Mouse (Mus musculus): Measurements from ENCODE around the gene Rai14. TPM values are rescaled to one million over a fixed set of nuclear protein-coding genes. Genes with fewer than 3 reads are reported as not detected.

Gene Rai14
- polyA plus RNA-seq, 1 experiment from 2014 or later: 12.7 TPM

- no peak overlapping the region for H3K4me3 ChIP-seq (ENCODE audit: low read length)
- H3K9ac ChIP-seq (ENCODE audit: low read length): no peak overlapping the region
- no peaks in the 10 kb centered on the region for H3K36me3 ChIP-seq (ENCODE audit: control insufficient read depth, insufficient read depth)
- no peak overlapping the region for H3K4me2 ChIP-seq (ENCODE audit: low read depth, low read length)
- H3K27me3 ChIP-seq (ENCODE audit: control insufficient read depth, insufficient read depth, low read length): no peaks in the 10 kb centered on the region
- 70% methylated on average over 3 of the region's 3 CpGs for WGBS
- H3K9me3 ChIP-seq (replicated peaks; ENCODE audit: control insufficient read depth, low read length): no peaks in the 10 kb centered on the region
- H3K27ac ChIP-seq (ENCODE audit: low read length): no peak overlapping the region
- H3K4me1 ChIP-seq (ENCODE audit: control insufficient read depth, insufficient read depth, low read length): peaks cover 12% of the 10 kb centered on the region
- no peak for ATAC-seq (replicated peaks; ENCODE audit: extremely low read depth, insufficient read depth, low FRiP score)
These were observed 10.4 kb upstream of the Rai14 start for GRCm38 (mm10) chr15:10724857-10725256.

- peaks cover 12% of the 10 kb centered on the region for H3K4me1 ChIP-seq (ENCODE audit: control insufficient read depth, insufficient read depth, low read length)
- H3K4me2 ChIP-seq (ENCODE audit: low read depth, low read length): no peak overlapping the region
- H3K9ac ChIP-seq (ENCODE audit: low read length): no peak overlapping the region
- no peaks in the 10 kb centered on the region for H3K9me3 ChIP-seq (replicated peaks; ENCODE audit: control insufficient read depth, low read length)
- H3K27me3 ChIP-seq (ENCODE audit: control insufficient read depth, insufficient read depth, low read length): peaks cover 3% of the 10 kb centered on the region; the same call in 1 of the 2 replicates
- 60% methylated on average over 1 of the region's 1 CpGs for whole genome bisulfite sequencing
- H3K4me3 ChIP-seq (ENCODE audit: low read length): no peak overlapping the region
- no peak for ATAC-seq (replicated peaks; ENCODE audit: extremely low read depth, insufficient read depth, low FRiP score)
- H3K36me3 ChIP-seq (ENCODE audit: control insufficient read depth, insufficient read depth): no peaks in the 10 kb centered on the region
- no peak overlapping the region for H3K27ac ChIP-seq (ENCODE audit: low read length)
These were observed 9.1 kb upstream of the Rai14 start for GRCm38 (mm10) chr15:10723507-10723906.

DNA sequence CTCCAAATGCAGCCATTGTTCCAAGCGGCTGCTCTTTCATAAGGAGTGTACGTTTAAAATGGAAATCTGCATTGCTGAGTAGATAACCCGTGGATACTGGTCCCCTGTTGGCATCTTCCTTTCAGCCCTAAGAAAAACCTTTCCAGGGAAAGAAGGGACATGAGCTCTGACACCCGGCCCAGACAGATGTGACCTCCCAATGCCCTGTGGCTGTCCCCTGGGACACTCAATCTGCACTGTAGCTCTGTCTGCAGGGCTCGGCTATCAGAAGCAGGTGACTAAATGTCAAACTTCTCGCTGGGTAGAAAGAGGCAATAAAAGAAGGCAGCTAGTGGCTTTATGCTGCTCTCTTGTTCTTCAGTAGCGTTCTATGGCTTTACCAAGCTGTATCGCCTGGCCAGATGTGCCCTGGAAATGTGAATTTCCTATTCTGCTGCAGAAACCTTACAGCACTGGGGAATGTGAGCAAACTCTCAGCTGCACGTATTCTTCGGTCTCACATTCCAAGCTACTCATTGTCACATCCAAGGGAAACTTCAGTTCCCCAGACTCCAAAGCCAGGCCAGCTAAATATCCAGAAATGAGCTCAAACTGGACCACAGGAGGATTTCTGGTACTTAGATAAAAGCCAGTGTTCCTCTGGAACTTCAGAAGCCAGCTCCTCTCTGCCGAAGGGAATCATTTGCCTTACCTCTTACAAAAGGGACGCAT lies 8.4 kb upstream of the Rai14 start:
- peaks cover 3% of the 10 kb centered on the region; the same call in 1 of the 2 replicates for H3K27me3 ChIP-seq (ENCODE audit: control insufficient read depth, insufficient read depth, low read length)
- WGBS: 26% methylated on average over 12 of the region's 12 CpGs
- ATAC-seq (replicated peaks; ENCODE audit: extremely low read depth, insufficient read depth, low FRiP score): no peak
- H3K27ac ChIP-seq (ENCODE audit: low read length): no peak overlapping the region
- H3K36me3 ChIP-seq (ENCODE audit: control insufficient read depth, insufficient read depth): no peaks in the 10 kb centered on the region
- H3K4me2 ChIP-seq (ENCODE audit: low read depth, low read length): no peak overlapping the region
- no peak overlapping the region for H3K9ac ChIP-seq (ENCODE audit: low read length)
- peaks cover 12% of the 10 kb centered on the region for H3K4me1 ChIP-seq (ENCODE audit: control insufficient read depth, insufficient read depth, low read length)
- no peak overlapping the region for H3K4me3 ChIP-seq (ENCODE audit: low read length)
- peaks cover 1% of the 10 kb centered on the region; the same call in 1 of the 2 replicates for H3K9me3 ChIP-seq (replicated peaks; ENCODE audit: control insufficient read depth, low read length)

DNA sequence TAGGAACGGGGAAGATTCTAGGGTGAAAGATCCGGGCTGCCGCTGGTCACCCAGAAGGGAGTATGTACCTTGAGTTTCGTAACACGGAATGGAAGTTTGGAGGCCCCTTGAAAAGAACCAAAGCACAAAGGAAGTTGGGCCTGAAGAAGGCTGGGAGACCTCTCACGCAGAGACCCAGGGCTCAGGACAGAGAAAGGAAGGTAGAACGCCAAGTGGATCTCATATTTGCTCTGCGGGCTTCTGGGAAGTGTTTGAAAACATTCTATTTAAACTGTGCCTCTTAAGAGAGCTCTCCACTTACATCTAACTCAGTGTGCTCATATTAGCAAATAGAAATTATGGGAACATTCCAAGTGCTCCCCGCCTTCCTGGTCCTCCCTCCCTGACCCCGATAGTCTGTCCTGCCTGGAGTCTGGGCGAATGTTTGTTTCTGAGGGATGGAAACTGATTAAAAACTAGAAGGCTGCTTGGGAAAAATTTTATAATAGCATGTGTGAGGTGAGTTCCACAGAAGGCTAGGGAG lies 6.9 kb upstream of the Rai14 start:
- H3K4me3 ChIP-seq (ENCODE audit: low read length): no peak overlapping the region
- H3K4me1 ChIP-seq (ENCODE audit: control insufficient read depth, insufficient read depth, low read length): peaks cover 12% of the 10 kb centered on the region
- H3K9me3 ChIP-seq (replicated peaks; ENCODE audit: control insufficient read depth, low read length): peaks cover 9% of the 10 kb centered on the region
- H3K4me2 ChIP-seq (ENCODE audit: low read depth, low read length): no peak overlapping the region
- no peaks in the 10 kb centered on the region for H3K36me3 ChIP-seq (ENCODE audit: control insufficient read depth, insufficient read depth)
- H3K27ac ChIP-seq (ENCODE audit: low read length): no peak overlapping the region
- WGBS: 83% methylated on average over 11 of the region's 11 CpGs
- no peak for ATAC-seq (replicated peaks; ENCODE audit: extremely low read depth, insufficient read depth, low FRiP score)
- no peak overlapping the region for H3K9ac ChIP-seq (ENCODE audit: low read length)
- peaks cover 3% of the 10 kb centered on the region; the same call in 1 of the 2 replicates for H3K27me3 ChIP-seq (ENCODE audit: control insufficient read depth, insufficient read depth, low read length)

DNA sequence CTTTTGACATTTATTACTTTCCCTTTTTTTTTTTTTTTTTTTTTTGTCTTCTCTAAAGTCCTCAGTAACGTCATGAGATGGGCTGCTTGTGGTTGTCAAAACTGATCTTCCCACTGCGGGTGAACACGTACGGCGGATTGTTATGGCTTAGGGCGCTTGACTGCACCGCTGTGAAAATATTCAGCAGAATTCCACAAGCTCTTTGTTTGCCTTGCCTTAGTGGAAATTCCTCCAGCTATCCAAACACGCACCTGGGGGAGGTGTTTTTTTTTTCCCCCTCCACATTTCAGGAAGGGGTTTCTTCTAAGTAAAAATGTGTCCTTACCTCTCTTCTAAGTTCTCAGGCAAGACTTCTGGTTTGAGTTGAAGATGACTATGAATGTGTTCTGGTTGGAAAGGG lies 6.2 kb upstream of the Rai14 start:
- no peak overlapping the region for H3K9ac ChIP-seq (ENCODE audit: low read length)
- WGBS: 70% methylated on average over 8 of the region's 8 CpGs
- peaks cover 3% of the 10 kb centered on the region; the same call in 1 of the 2 replicates for H3K27me3 ChIP-seq (ENCODE audit: control insufficient read depth, insufficient read depth, low read length)
- H3K36me3 ChIP-seq (ENCODE audit: control insufficient read depth, insufficient read depth): no peaks in the 10 kb centered on the region
- H3K9me3 ChIP-seq (replicated peaks; ENCODE audit: control insufficient read depth, low read length): peaks cover 9% of the 10 kb centered on the region
- no peak for ATAC-seq (replicated peaks; ENCODE audit: extremely low read depth, insufficient read depth, low FRiP score)
- peaks cover 12% of the 10 kb centered on the region for H3K4me1 ChIP-seq (ENCODE audit: control insufficient read depth, insufficient read depth, low read length)
- no peak overlapping the region for H3K4me3 ChIP-seq (ENCODE audit: low read length)
- no peak overlapping the region for H3K4me2 ChIP-seq (ENCODE audit: low read depth, low read length)
- no peak overlapping the region for H3K27ac ChIP-seq (ENCODE audit: low read length)

GRCm38 (mm10) chr15:10720188-10720587 lies 5.8 kb upstream of the Rai14 start:
- peaks cover 9% of the 10 kb centered on the region for H3K9me3 ChIP-seq (replicated peaks; ENCODE audit: control insufficient read depth, low read length)
- H3K27ac ChIP-seq (ENCODE audit: low read length): no peak overlapping the region
- no peak for ATAC-seq (replicated peaks; ENCODE audit: extremely low read depth, insufficient read depth, low FRiP score)

GRCm38 (mm10) chr15:10719511-10719910 lies 5.1 kb upstream of the Rai14 start:
- WGBS: 74% methylated on average over 3 of the region's 3 CpGs
- H3K9me3 ChIP-seq (replicated peaks; ENCODE audit: control insufficient read depth, low read length): peaks cover 9% of the 10 kb centered on the region
- peaks cover 14% of the 10 kb centered on the region for H3K4me1 ChIP-seq (ENCODE audit: control insufficient read depth, insufficient read depth, low read length)
- H3K9ac ChIP-seq (ENCODE audit: low read length): no peak overlapping the region
- H3K27me3 ChIP-seq (ENCODE audit: control insufficient read depth, insufficient read depth, low read length): peaks cover 3% of the 10 kb centered on the region; the same call in 1 of the 2 replicates
- no peak overlapping the region for H3K27ac ChIP-seq (ENCODE audit: low read length)
- no peaks in the 10 kb centered on the region for H3K36me3 ChIP-seq (ENCODE audit: control insufficient read depth, insufficient read depth)
- ATAC-seq (replicated peaks; ENCODE audit: extremely low read depth, insufficient read depth, low FRiP score): no peak
- H3K4me2 ChIP-seq (ENCODE audit: low read depth, low read length): no peak overlapping the region
- H3K4me3 ChIP-seq (ENCODE audit: low read length): no peak overlapping the region

More at GRCm38 (mm10) chr15:10720188-10720587, 5.8 kb upstream of the Rai14 start:
- H3K36me3 ChIP-seq (ENCODE audit: control insufficient read depth, insufficient read depth): no peaks in the 10 kb centered on the region
- peaks cover 3% of the 10 kb centered on the region; the same call in 1 of the 2 replicates for H3K27me3 ChIP-seq (ENCODE audit: control insufficient read depth, insufficient read depth, low read length)
- peaks cover 13% of the 10 kb centered on the region for H3K4me1 ChIP-seq (ENCODE audit: control insufficient read depth, insufficient read depth, low read length)
- WGBS: 76% methylated on average over 11 of the region's 11 CpGs
- H3K4me3 ChIP-seq (ENCODE audit: low read length): no peak overlapping the region
- no peak overlapping the region for H3K4me2 ChIP-seq (ENCODE audit: low read depth, low read length)
- H3K9ac ChIP-seq (ENCODE audit: low read length): no peak overlapping the region

DNA sequence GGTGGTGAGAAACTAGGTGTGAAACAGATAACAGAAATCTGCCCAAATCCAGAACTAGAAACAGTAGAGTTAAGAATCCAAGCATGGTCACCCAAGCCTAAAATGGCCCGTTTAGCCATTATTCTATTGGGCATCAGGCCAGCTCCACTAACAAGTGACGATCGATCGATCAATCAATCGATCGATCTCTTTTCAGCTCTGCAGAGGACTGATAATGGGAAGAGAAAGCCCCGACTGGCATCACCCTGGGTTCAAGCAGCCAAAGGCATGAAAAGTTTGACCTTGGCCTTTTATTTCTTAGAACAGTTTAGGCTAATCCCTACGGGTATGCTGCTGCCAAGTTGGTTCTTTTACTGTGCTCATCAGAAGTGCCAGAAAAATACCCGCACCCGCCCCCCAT lies 4.3 kb upstream of the Rai14 start:
- Histone ChIP-seq H3K9ac (ENCODE audit: low read length) (no peak overlapping the region), H3K4me3 (ENCODE audit: low read length) (no peak overlapping the region), H3K9me3 (replicated peaks; ENCODE audit: control insufficient read depth, low read length) (peaks cover 9% of the 10 kb centered on the region), H3K27me3 (ENCODE audit: control insufficient read depth, insufficient read depth, low read length) (peaks cover 3% of the 10 kb centered on the region; the same call in 1 of the 2 replicates), H3K36me3 (ENCODE audit: control insufficient read depth, insufficient read depth) (no peaks in the 10 kb centered on the region), H3K27ac (ENCODE audit: low read length) (no peak overlapping the region), H3K4me1 (ENCODE audit: control insufficient read depth, insufficient read depth, low read length) (peaks cover 16% of the 10 kb centered on the region), H3K4me2 (ENCODE audit: low read depth, low read length) (no peak overlapping the region)
- ATAC-seq (replicated peaks; ENCODE audit: extremely low read depth, insufficient read depth, low FRiP score): no peak
- 88% methylated on average over 10 of the region's 10 CpGs for WGBS

- Histone ChIP-seq H3K27me3 (ENCODE audit: control insufficient read depth, insufficient read depth, low read length) (peaks cover 15% of the 10 kb centered on the region), H3K27ac (ENCODE audit: low read length) (no peak overlapping the region), H3K36me3 (ENCODE audit: control insufficient read depth, insufficient read depth) (no peaks in the 10 kb centered on the region), H3K4me2 (ENCODE audit: low read depth, low read length) (no peak overlapping the region), H3K9me3 (replicated peaks; ENCODE audit: control insufficient read depth, low read length) (peaks cover 9% of the 10 kb centered on the region), H3K4me1 (ENCODE audit: control insufficient read depth, insufficient read depth, low read length) (peaks cover 9% of the 10 kb centered on the region; the same call in 1 of the 2 replicates), H3K9ac (ENCODE audit: low read length) (no peak overlapping the region), H3K4me3 (ENCODE audit: low read length) (no peak overlapping the region)
- no peak for ATAC-seq (replicated peaks; ENCODE audit: extremely low read depth, insufficient read depth, low FRiP score)
- 80% methylated on average over 1 of the region's 1 CpGs for WGBS
These were observed 2.9 kb upstream of the Rai14 start for GRCm38 (mm10) chr15:10717284-10717683.
